Comparison of ENCODE assay signal across 29 mouse cellular contexts in genomic region chr3:148850821-148851220, GRCm38 (mm10).
DNase-seq lines count a peak whose midpoint lies in the region; ATAC-seq and TF ChIP-seq lines count a peak whose summit lies in the region.
"Had no signal": no experiment of that assay in that cellular context is flagged by ENCODE, and none has a peak within 500 bp of the region (broad histone marks: within the 10 kb centered on the region; RNA-seq: fewer than 3 reads in every experiment).

No protein-coding gene starts in this region.

- no peak overlapping the region for H3K4me3 ChIP-seq in midbrain, postnatal 0 days (ENCODE audit: low read depth, low read length)
- H3K4me3 ChIP-seq in lung, postnatal 0 days (ENCODE audit: low read depth, low read length) = no peak overlapping the region
- H3K4me3 ChIP-seq: erythroblast, embryonic 14.5 days; gastrocnemius, adult 2 months; heart, adult 2 months; heart, embryonic 12.5 days; hindbrain, embryonic 13.5 days; left cerebral cortex, adult 2 months; midbrain, embryonic 10.5 days; midbrain, embryonic 15.5 days; neural tube, embryonic 12.5 days had no signal

- H3K36me3 ChIP-seq in midbrain, postnatal 0 days (ENCODE audit: insufficient read depth, low read length) = peaks cover 5% of the 10 kb centered on the region; the same call in 1 of the 2 replicates
- H3K36me3 ChIP-seq in lung, postnatal 0 days (ENCODE audit: insufficient read depth, low read length) = peaks cover 16% of the 10 kb centered on the region
- H3K36me3 ChIP-seq: midbrain, embryonic 15.5 days had no signal

- H3K4me2 ChIP-seq in midbrain, postnatal 0 days (ENCODE audit: low read depth, low read length, poor library complexity, severe bottlenecking) = no peak overlapping the region
- H3K4me2 ChIP-seq in lung, postnatal 0 days (replicated peaks; ENCODE audit: low read depth, low read length) = no peak overlapping the region
- H3K4me2 ChIP-seq: heart, embryonic 12.5 days; hindbrain, embryonic 13.5 days; midbrain, embryonic 15.5 days; neural tube, embryonic 12.5 days had no signal

- TF ChIP-seq EP300 in lung, postnatal 0 days (IDR thresholded peaks at IDR 0.05) = no peak

- no peaks in the 10 kb centered on the region for H3K4me1 ChIP-seq in midbrain, postnatal 0 days (ENCODE audit: insufficient read depth, low read length)
- H3K4me1 ChIP-seq in lung, postnatal 0 days (ENCODE audit: insufficient read depth, low read depth, low read length) = no peaks in the 10 kb centered on the region

- no peak overlapping the region for H3K27ac ChIP-seq in midbrain, postnatal 0 days (ENCODE audit: low read depth, low read length)
- H3K27ac ChIP-seq in lung, postnatal 0 days (ENCODE audit: low read length) = no peak overlapping the region
- H3K27ac ChIP-seq: gastrocnemius, adult 2 months; heart, adult 2 months; hindbrain, embryonic 13.5 days; left cerebral cortex, adult 2 months; liver, embryonic 14.5 days; midbrain, embryonic 10.5 days; midbrain, embryonic 15.5 days; neural tube, embryonic 12.5 days had no signal

- no peak for TF ChIP-seq CTCF in midbrain, postnatal 0 days (IDR thresholded peaks at IDR 0.05)
- no peak for TF ChIP-seq CTCF in lung, postnatal 0 days (IDR thresholded peaks at IDR 0.05)

- H3K9ac ChIP-seq in midbrain, postnatal 0 days (replicated peaks; ENCODE audit: low read length, poor library complexity, severe bottlenecking) = no peak overlapping the region
- H3K9ac ChIP-seq in lung, postnatal 0 days (replicated peaks; ENCODE audit: low read depth) = no peak overlapping the region
- H3K9ac ChIP-seq: heart, embryonic 12.5 days; hindbrain, embryonic 13.5 days; liver, embryonic 14.5 days; midbrain, embryonic 15.5 days; neural tube, embryonic 12.5 days had no signal

- peak; percentile 37 for DNase-seq in T-cell, adult 2 months (ENCODE audit: low spot score)
- DNase-seq in thymus, postnatal 4 days = peak; percentile 32
- DNase-seq in midbrain, postnatal 0 days (ENCODE audit: low spot score) = no peak
- DNase-seq in layer of hippocampus, adult 9-10 months (ENCODE audit: low spot score) = no peak
- DNase-seq in lung, postnatal 0 days (ENCODE audit: low spot score) = no peak
- DNase-seq: adrenal gland, postnatal 14 days; cerebellum, adult 11 months; cerebellum, adult 9-10 months; gastrocnemius, adult 2 months; gastrocnemius, postnatal 36 days; heart, adult 2 months; heart, postnatal 4 days; kidney, adult 8-10 months; kidney, postnatal 14 days; liver; lung, adult 2 months; lung, postnatal 14 days had no signal

- peak; percentile 32 for ATAC-seq in CD4-positive, CD25-positive, alpha-beta regulatory T cell, adult 4 months
- 0 out of 2 replicates have a peak, but pooled peaks have one; percentile 2 for ATAC-seq in neutrophil, adult 5-6 weeks (ENCODE audit: extremely low read depth, insufficient number of reproducible peaks, low FRiP score, poor library complexity, severe bottlenecking)
- no peak for ATAC-seq in midbrain, postnatal 0 days (ENCODE audit: low FRiP score)
- no peak for ATAC-seq in lung, postnatal 0 days
- ATAC-seq: forebrain, embryonic 16.5 days; intestine, embryonic 16.5 days; midbrain, embryonic 15.5 days had no signal

- no peaks in the 10 kb centered on the region for H3K9me3 ChIP-seq in midbrain, postnatal 0 days (ENCODE audit: low read length)
- H3K9me3 ChIP-seq in lung, postnatal 0 days (ENCODE audit: low read length) = no peaks in the 10 kb centered on the region
- H3K9me3 ChIP-seq: heart, embryonic 12.5 days; hindbrain, embryonic 13.5 days; midbrain, embryonic 10.5 days; midbrain, embryonic 15.5 days; neural tube, embryonic 12.5 days had no signal

- WGBS in midbrain, postnatal 0 days = 94% methylated on average over 4 of the region's 4 CpGs
- WGBS in lung, postnatal 0 days = 88% methylated on average over 4 of the region's 4 CpGs

- H3K27me3 ChIP-seq in midbrain, postnatal 0 days (ENCODE audit: insufficient read depth, low read length) = no peaks in the 10 kb centered on the region
- no peaks in the 10 kb centered on the region for H3K27me3 ChIP-seq in lung, postnatal 0 days (replicated peaks; ENCODE audit: insufficient read depth, low read length)
- H3K27me3 ChIP-seq: heart, embryonic 12.5 days; hindbrain, embryonic 13.5 days; midbrain, embryonic 15.5 days; neural tube, embryonic 12.5 days had no signal

Comparison
In these comparisons a context has a peak if more than half of its experiments do, and no peak if none do; other contexts are left out.
1. ATAC-seq: peak in CD4-positive, CD25-positive, alpha-beta regulatory T cell, adult 4 months (single experiment) and neutrophil, adult 5-6 weeks (single experiment); none in midbrain, postnatal 0 days (single experiment) and lung, postnatal 0 days (single experiment).
2. DNase-seq: peak in T-cell, adult 2 months (single experiment) and thymus, postnatal 4 days (single experiment); none in midbrain, postnatal 0 days (single experiment), layer of hippocampus, adult 9-10 months (single experiment) and lung, postnatal 0 days (single experiment).